Mouse (Mus musculus): ENCODE measurements at regions not wholly inside any gene's neighbourhood (a gene's known extent, or its start where the extent isn't known, plus 50 kb on each side); places are given as distances from the start of the nearest gene placed in this dataset.

DNA sequence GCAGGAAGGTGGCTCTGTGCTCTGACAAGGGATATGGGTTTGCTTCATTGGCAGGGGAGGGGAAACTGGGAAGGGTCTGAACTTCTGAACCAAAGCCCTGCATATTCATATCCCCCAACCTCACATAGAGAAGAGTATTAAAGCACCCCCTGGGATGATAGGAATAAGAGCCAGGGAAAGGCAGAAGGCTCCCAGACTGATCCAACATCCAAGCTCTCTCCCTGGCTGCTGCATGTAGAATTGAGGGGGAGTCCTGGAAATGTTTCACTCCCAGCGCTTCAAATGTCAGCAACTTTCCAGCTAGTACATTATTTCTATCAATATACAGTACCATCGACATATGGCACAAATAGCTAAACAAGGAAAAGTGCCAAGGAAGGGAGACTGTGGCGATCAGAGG is 51.1 kb upstream of the Prickle1 start:
- DNase-seq (ENCODE audit: low spot score), result no peak

- no peak for DNase-seq (ENCODE audit: low spot score)
Observed at GRCm38 (mm10) chr15:93645950-93646349, 50.3 kb upstream of the Prickle1 start.
